Mouse (Mus musculus) G1E (cell line): ENCODE data around the gene Afp. TPM values are rescaled to one million over a fixed set of nuclear protein-coding genes. Genes with fewer than 3 reads are reported as not detected.

ENCODE experiments used
- ATAC-seq: 2 replicates; pipeline ENCODE4 v1.8.0; 2016; ENCODE audit warnings: mild to moderate bottlenecking; ENCODE audit not compliant: insufficient number of reproducible peaks, poor library complexity, low FRiP score, severe bottlenecking; ENCODE audit errors: extremely low read depth
- DNase-seq: peaks from one replicate; pipeline ENCODE4 v3.0.0; 2012; ENCODE audit warnings: low spot score
- H3K27me3 ChIP-seq: 2 replicates; pipeline ENCODE4 v1.6.1; 2012; ENCODE audit warnings: mild to moderate bottlenecking, low read length, inconsistent platforms; ENCODE audit not compliant: insufficient read depth
- H3K36me3 ChIP-seq: replicated peaks from 2 replicates; pipeline ENCODE3; 2012; ENCODE audit warnings: mild to moderate bottlenecking, inconsistent platforms
- H3K4me1 ChIP-seq: 2 replicates; pipeline ENCODE4 v1.6.1; 2012; ENCODE audit warnings: low read depth, low read length, inconsistent platforms, mixed read lengths; ENCODE audit not compliant: insufficient read depth
- H3K4me3 ChIP-seq: 2 replicates; pipeline ENCODE4 v1.5.1; 2012; ENCODE audit warnings: low read depth, mild to moderate bottlenecking, inconsistent platforms, low read length, moderate library complexity, mixed read lengths
- H3K9me3 ChIP-seq: replicated peaks from 2 replicates; pipeline ENCODE4 v1.6.1; 2012; ENCODE audit warnings: inconsistent platforms
- CTCF ChIP-seq: IDR thresholded peaks from 2 replicates; pipeline ENCODE4 v1.5.1; 2012; ENCODE audit warnings: low read depth, low read length, inconsistent platforms, mixed read lengths
- GATA1 ChIP-seq: IDR thresholded peaks from 2 replicates; pipeline ENCODE4 v1.6.1; 2012; ENCODE audit warnings: borderline replicate concordance, low read length, inconsistent platforms, mixed read lengths
- GATA2 ChIP-seq: IDR thresholded peaks from 2 replicates; pipeline ENCODE4 v1.6.1; 2012; ENCODE audit warnings: low read depth, low read length, inconsistent platforms, borderline replicate concordance
- POLR2AphosphoS5 ChIP-seq: IDR thresholded peaks from 2 replicates; pipeline ENCODE4 v1.6.1; 2012; ENCODE audit warnings: low read depth, low read length, inconsistent platforms; ENCODE audit not compliant: insufficient replicate concordance
- TAL1 ChIP-seq: conservative IDR thresholded peaks from 2 replicates; pipeline ENCODE4 v1.6.1; 2012; ENCODE audit warnings: low read depth, low read length, inconsistent platforms, mixed read lengths
- polyA plus RNA-seq: library from polyadenylated mRNA; stranded (reverse); fragments of >175 nt; gene quantifications from 2 replicates; pipeline ENCODE4 v1.2.3, GENCODE M21; 2012
- total RNA-seq, 2 experiments: library from RNA; stranded (forward) in 1 of 2; stranded (reverse) in 1 of 2; fragments of 200-1000 nt in 1 of 2; fragments of >200 nt in 1 of 2; fragmentation: Nextera tagmentation in 1 of 2; gene quantifications; 2 replicates each; pipeline ENCODE4 v1.2.3; 2014 to 2017

The Afp gene
- total RNA-seq (2014; fragmentation: Nextera tagmentation) (not detected in 2 replicates), total RNA-seq (2017) (1.7 TPM in 2 replicates), polyA plus RNA-seq (not detected in 2 replicates)

DNA sequence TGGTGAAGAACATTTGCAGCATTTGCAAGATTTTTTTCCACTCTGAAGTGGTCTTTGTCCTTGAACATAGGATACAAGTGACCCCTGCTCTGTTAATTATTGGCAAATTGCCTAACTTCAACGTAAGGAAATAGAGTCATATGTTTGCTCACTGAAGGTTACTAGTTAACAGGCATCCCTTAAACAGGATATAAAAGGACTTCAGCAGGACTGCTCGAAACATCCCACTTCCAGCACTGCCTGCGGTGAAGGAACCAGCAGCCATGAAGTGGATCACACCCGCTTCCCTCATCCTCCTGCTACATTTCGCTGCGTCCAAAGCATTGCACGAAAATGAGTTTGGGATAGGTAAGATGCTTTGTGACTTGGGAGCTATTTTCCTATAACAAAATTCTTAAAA is at the start of gene Afp:
Gene Afp (plus strand): TSS at position 220 of the 400 bp plus-strand sequence.
- ATAC-seq: no peak
- DNase-seq: no peak
- Histone ChIP-seq H3K36me3 (no peaks in the 10 kb centered on the region), H3K27me3 (no peaks in the 10 kb centered on the region), H3K4me1 (no peaks in the 10 kb centered on the region), H3K4me3 (no peak within 1 kb of the TSS), H3K9me3 (no peaks in the 10 kb centered on the region)
- TF ChIP-seq GATA1: no peak
- no peak for TF ChIP-seq GATA2
- no peak for TF ChIP-seq TAL1
- TF ChIP-seq CTCF: no peak
- no peak for TF ChIP-seq POLR2AphosphoS5

DNA sequence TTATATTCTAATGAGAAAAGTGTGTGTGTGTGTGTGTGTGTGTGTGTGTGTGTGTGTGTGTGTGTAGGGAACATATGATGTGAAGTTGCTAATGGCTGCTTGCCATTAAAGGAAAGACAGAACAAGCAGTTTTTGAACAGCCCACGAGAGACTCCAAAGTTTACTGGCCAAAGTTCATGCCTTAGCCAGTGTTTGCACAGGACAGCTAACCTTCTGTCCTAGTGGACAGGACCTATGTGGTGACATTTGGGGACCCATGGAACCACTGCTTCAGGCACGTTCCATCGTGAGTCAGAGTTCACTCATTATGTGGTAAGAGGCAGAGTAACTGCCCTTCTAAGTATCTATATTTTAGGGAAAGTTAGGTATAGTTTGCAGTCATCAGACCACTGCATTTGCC is 43.0 kb upstream of the Afp start:
- H3K4me1 ChIP-seq: no peaks in the 10 kb centered on the region
- H3K9me3 ChIP-seq: no peaks in the 10 kb centered on the region
- peaks cover 2% of the 10 kb centered on the region; the same call in 1 of the 2 replicates for H3K27me3 ChIP-seq
- TF ChIP-seq GATA1 (no peak), POLR2AphosphoS5 (no peak), TAL1 (no peak), CTCF (no peak), GATA2 (no peak)
- DNase-seq: no peak
- no peaks in the 10 kb centered on the region for H3K36me3 ChIP-seq
- H3K4me3 ChIP-seq: no peak overlapping the region
- no peak for ATAC-seq

DNA sequence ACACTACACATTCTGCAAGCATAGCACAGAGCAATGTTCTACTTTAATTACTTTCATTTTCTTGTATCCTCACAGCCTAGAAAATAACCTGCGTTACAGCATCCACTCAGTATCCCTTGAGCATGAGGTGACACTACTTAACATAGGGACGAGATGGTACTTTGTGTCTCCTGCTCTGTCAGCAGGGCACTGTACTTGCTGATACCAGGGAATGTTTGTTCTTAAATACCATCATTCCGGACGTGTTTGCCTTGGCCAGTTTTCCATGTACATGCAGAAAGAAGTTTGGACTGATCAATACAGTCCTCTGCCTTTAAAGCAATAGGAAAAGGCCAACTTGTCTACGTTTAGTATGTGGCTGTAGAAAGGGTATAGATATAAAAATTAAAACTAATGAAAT is 40.6 kb upstream of the Afp start:
- no peak for DNase-seq
- TF ChIP-seq GATA2 (no peak), GATA1 (no peak), CTCF (no peak), POLR2AphosphoS5 (no peak), TAL1 (no peak)
- no peaks in the 10 kb centered on the region for H3K36me3 ChIP-seq
- no peaks in the 10 kb centered on the region for H3K9me3 ChIP-seq
- H3K27me3 ChIP-seq: peaks cover 2% of the 10 kb centered on the region; the same call in 1 of the 2 replicates
- H3K4me1 ChIP-seq: no peaks in the 10 kb centered on the region
- no peak for ATAC-seq
- H3K4me3 ChIP-seq: no peak overlapping the region

DNA sequence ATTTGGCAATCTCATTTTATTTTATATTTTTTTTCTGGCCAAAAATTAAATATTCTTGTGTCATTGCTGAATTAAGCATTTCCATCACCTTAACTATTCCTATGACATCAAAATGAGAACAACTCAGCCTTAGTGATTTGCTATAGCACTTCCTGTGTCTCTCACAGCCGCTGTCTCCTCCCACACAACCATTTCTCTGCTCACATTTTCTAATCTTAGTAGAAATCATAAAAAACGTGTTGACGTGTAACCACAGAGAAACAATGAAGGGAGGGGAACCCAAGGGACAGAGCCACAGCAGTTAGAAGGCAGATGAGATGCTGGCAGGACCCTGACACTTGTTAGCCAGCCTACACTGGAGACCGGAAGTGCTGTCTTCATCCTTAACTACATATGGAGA is 37.8 kb upstream of the Afp start:
- ATAC-seq: no peak

DNA sequence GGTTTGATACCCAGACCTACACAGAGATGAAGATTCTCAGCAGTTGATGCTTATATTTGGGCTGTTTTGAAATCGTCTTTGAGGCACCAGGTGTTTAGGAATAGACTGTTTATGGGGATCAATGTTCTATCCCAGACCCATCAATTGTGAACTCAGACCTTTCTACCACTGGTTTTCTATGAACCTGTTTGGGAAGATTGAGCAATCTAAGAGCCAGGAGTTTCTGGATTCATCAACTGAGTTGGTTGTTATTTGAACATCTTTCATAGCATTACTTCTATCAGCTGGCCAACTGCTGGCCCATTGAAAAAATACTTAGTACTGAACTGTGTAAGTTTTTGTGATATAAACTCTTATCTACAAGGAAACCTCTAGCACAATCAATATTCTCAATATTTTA is 33.3 kb upstream of the Afp start:
- no peaks in the 10 kb centered on the region for H3K9me3 ChIP-seq

More for the DNA sequence above, 37.8 kb upstream of the Afp start:
- no peaks in the 10 kb centered on the region for H3K27me3 ChIP-seq
- no peaks in the 10 kb centered on the region for H3K4me1 ChIP-seq
- TF ChIP-seq TAL1 (no peak), CTCF (no peak), GATA2 (no peak), GATA1 (no peak), POLR2AphosphoS5 (no peak)
- no peak overlapping the region for H3K4me3 ChIP-seq
- no peaks in the 10 kb centered on the region for H3K36me3 ChIP-seq
- no peak for DNase-seq
- H3K9me3 ChIP-seq: no peaks in the 10 kb centered on the region

DNA sequence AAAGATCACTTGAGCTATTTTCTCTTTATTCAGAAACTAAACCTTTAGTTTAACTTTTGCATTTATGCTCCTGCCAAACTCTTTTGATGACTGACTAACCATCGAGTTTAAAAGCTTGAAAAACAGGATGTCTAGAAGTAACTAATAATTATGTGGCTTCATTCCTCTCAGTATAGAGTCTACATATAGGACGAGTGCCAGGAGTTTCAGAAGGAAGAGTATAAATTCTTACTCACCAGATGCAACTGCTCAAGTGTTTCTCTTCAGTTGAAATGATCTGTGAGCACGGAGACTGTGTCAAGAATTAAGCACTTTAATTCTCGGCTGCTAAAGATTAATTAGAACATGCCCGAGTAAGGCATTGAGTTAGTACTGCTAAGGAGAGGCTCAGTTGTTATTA is 31.8 kb upstream of the Afp start:
- Histone ChIP-seq H3K4me3 (no peak overlapping the region), H3K4me1 (no peaks in the 10 kb centered on the region), H3K9me3 (no peaks in the 10 kb centered on the region), H3K27me3 (no peaks in the 10 kb centered on the region), H3K36me3 (no peaks in the 10 kb centered on the region)
- DNase-seq: no peak
- TF ChIP-seq TAL1: no peak
- TF ChIP-seq GATA1: no peak
- no peak for TF ChIP-seq GATA2
- no peak for TF ChIP-seq POLR2AphosphoS5
- TF ChIP-seq CTCF: no peak
- no peak for ATAC-seq

More for the DNA sequence above, 33.3 kb upstream of the Afp start:
- no peak overlapping the region for H3K4me3 ChIP-seq
- H3K36me3 ChIP-seq: no peaks in the 10 kb centered on the region
- no peaks in the 10 kb centered on the region for H3K27me3 ChIP-seq
- no peak for ATAC-seq
- no peaks in the 10 kb centered on the region for H3K4me1 ChIP-seq
- TF ChIP-seq GATA1: no peak
- TF ChIP-seq GATA2: no peak
- TF ChIP-seq TAL1: no peak
- TF ChIP-seq CTCF: no peak
- no peak for TF ChIP-seq POLR2AphosphoS5
- DNase-seq: no peak
